Mouse (Mus musculus): ENCODE measurements at regions not wholly inside any gene's neighbourhood (a gene's known extent, or its start where the extent isn't known, plus 50 kb on each side); places are given as distances from the start of the nearest gene placed in this dataset.

- DNase-seq: peak; percentile 37
These were observed 60.7 kb upstream of the Kcnj15 start for GRCm38 (mm10) chr16:95196622-95197021.

- DNase-seq: no peak
These were observed 58.4 kb upstream of the Kcnj15 start for GRCm38 (mm10) chr16:95198795-95199563.

DNA sequence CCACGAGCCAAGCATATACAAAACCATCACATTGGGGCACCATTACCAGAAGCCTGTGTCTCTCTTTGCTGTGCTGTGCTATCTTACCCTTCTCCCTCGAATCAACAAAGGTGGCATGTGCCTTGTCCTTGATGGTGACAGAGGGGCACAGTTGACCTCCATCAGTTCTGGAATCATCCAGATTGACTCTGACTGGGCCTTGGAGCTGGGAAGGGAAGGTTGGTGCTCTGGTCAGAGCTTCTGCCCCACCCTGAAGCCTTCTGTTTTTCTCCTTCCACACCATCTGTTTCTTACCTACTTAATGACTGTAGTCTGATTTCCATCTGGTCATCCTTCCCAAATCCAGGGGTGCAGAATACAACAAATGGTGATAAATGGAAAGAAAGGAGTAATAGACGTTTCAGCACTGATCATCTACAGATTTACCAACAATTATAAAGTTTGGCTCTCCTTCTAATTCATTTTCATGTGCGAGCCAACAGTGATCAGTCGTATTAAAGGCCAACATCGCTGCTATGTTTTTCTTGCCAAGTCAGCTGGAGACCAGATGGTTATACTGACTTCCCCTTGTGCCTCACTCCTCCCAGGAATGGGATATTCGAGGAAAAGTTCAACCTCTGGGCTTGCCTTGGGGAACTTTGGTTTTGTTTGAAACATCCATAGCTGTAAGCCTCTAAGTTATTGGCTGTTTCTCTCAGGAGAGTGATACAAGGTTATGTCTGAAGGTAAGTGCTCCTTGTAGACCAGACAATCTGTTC is 55.1 kb upstream of the Kcnj15 start:
- DNase-seq: no peak

DNA sequence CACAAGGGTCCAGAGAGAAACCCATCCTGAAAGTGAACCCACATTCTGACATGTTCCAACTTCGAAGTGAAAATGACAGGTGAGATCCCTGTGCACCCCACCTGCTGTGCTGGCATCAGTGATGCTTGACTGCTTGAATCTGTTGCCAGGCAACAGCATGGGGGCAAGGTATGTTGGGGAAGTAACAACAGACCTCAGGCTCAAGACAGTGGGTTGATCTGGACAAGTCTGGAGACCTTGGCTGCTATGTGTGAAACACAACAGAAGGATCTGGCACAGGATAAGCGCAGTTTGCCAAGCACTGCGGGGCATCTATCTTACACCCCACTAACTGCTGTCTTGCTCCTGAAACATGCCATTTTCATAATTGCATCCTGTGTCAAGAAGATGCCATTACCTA is 54.3 kb upstream of the Kcnj15 start:
- no peak for DNase-seq

GRCm38 (mm10) chr16:95203790-95204189 is 53.6 kb upstream of the Kcnj15 start:
- DNase-seq: no peak

DNA sequence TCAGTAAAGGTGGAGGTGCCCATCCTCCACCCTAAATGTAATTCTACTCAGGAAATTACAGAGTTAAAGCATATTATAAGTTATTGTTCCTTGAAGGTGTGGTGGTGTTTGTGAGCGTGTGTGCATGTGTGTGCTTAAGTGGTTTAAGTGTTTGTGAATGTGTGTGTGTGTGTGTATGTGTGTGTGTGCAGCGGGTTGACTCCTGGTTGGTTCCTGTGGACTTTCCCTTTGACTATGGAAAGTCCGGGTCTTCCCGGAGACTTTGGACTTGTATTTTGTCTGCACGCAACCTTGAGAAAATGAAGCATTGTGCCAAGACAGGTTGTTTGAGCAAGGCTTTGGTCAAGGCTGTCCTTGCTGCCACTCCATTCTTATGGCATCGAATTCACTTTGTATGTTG is 52.9 kb upstream of the Kcnj15 start:
- no peak for DNase-seq

DNA sequence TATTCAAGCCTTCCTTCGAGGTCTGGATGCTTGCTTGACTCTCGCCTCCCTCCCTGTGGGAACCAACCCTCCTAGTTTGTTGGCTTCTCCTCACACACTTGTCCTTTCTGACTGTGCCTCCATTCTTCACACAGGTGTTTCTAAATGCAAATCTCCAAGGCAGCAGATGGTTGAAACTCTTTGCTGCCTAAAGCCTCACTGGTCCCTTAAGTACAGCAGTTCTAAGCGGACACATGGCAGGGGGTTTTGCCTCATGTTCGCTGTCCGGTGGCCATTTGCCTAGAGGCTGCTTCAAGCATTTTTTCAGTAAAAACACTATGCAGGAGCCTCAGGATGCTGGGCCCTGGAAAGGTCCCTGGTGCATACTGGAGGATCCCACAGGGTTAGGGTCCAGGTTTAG is 50.9 kb upstream of the Kcnj15 start:
- no peak for DNase-seq

DNA sequence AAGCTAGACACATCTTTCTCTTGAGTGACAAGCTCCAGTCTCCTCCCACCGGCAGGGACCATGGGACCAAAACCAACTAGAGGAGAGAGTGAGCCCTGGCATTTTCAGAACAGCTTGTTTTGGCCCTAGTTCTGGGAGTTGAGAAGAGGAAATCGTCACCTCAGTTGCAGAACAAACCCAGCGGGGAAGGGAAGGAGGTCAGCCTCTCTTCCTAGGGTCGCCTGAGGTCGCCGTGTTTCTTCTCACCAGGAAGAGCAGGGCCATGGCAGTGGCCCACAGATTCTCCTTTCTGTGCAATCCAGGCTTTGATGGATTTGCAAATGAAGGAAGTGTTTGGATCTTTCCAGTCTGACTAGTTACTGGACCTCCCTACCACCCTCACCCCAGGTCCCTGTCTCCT is 49.8 kb upstream of the Kcnj15 start:
- DNase-seq: no peak
